Mouse (Mus musculus): ENCODE data around the gene Epha6. TPM values are rescaled to one million over a fixed set of nuclear protein-coding genes. Genes with fewer than 3 reads are reported as not detected.

Epha6 gene
- polyA plus RNA-seq, 1 experiment from 2014 or later = 0.33 TPM

DNA sequence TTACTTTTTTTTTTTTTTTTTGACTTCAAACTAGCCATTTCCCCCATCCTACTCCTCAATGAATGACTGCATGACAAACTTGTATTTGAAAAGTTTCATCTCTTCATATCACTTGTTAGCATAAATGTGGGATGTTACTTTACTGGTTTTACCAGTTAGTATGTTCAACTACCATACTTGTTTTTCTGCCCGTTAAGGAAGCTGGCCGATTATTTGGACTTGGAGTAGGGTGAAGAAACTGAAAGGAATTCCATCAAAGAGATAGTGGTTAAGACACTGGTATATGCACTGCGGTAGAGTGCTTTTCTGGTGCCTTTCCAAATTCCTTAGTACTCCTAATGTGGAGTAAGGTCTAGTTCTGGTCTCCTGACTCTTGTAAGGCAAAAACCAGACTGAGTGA lies 965.3 kb downstream of the Epha6 start:
- Histone ChIP-seq H3K9me3 (ENCODE audit: control insufficient read depth, low read length) (no peaks in the 10 kb centered on the region), H3K36me3 (ENCODE audit: control insufficient read depth, insufficient read depth, low read length) (no peaks in the 10 kb centered on the region), H3K4me2 (ENCODE audit: low read depth, severe bottlenecking) (no peak overlapping the region), H3K27me3 (ENCODE audit: control insufficient read depth, insufficient read depth, low read length) (no peaks in the 10 kb centered on the region), H3K27ac (replicated peaks; ENCODE audit: low read depth, low read length) (no peak overlapping the region), H3K4me1 (ENCODE audit: control insufficient read depth, insufficient read depth, low read length) (no peaks in the 10 kb centered on the region), H3K4me3 (ENCODE audit: low read depth, low read length) (no peak overlapping the region), H3K9ac (ENCODE audit: low read length) (no peak overlapping the region)
- 90% methylated on average over 3 of the region's 3 CpGs for WGBS
- no peak for DNase-seq (ENCODE audit: low spot score)
- ATAC-seq (ENCODE audit: insufficient number of reproducible peaks, low FRiP score, low TSS enrichment, low read depth) = no peak

DNA sequence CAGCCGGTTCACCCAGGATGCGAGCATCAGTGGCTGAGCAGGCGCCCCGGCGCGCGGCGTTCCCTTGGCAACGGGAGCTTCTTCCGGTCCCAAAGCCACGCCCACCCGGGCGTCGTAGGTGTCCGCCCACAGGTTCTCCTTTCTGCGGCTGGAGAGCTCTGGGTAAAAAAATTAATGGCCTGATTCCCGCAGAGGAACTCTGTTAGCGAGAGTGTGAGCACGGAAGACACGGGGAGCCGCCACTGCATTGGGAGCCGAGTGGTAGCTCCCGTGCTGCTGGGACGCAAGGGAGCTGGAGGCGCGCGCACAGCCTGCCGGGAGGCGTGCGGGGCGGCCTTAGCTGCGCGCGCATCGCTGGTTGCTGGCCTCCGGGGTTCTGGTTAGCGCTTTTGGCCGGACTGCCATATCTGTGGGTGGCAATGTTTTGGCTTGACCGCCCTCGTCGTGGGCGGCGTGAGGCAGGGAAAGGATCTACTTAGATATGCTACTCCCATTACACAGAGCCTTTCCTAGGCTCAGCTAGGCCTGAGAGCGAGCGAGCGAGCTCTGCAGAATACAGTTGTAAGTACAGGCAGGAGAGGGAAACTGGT lies 966.1 kb downstream of the Epha6 start, which contains the start of gene Arl6:
TSS of gene Arl6 (minus strand) at position 290 of the 590 bp plus-strand sequence.
- H3K27me3 ChIP-seq (ENCODE audit: control insufficient read depth, insufficient read depth, low read length) = no peaks in the 10 kb centered on the region
- H3K4me3 ChIP-seq (ENCODE audit: low read depth, low read length) = peak within 1 kb of the TSS; percentile 69
- peak within 1 kb of the TSS; percentile 95 for H3K27ac ChIP-seq (replicated peaks; ENCODE audit: low read depth, low read length)
- H3K4me2 ChIP-seq (ENCODE audit: low read depth, severe bottlenecking) = peak within 1 kb of the TSS; percentile 44
- ATAC-seq (ENCODE audit: insufficient number of reproducible peaks, low FRiP score, low TSS enrichment, low read depth) (peak; percentile 98), DNase-seq (ENCODE audit: low spot score) (peak; percentile 94)
- H3K9me3 ChIP-seq (ENCODE audit: control insufficient read depth, low read length) = no peaks in the 10 kb centered on the region
- no peaks in the 10 kb centered on the region for H3K4me1 ChIP-seq (ENCODE audit: control insufficient read depth, insufficient read depth, low read length)
- H3K36me3 ChIP-seq (ENCODE audit: control insufficient read depth, insufficient read depth, low read length) = no peaks in the 10 kb centered on the region
- WGBS = under 1% methylated on average over 46 of the region's 46 CpGs
- peak within 1 kb of the TSS; percentile 70 for H3K9ac ChIP-seq (ENCODE audit: low read length)

DNA sequence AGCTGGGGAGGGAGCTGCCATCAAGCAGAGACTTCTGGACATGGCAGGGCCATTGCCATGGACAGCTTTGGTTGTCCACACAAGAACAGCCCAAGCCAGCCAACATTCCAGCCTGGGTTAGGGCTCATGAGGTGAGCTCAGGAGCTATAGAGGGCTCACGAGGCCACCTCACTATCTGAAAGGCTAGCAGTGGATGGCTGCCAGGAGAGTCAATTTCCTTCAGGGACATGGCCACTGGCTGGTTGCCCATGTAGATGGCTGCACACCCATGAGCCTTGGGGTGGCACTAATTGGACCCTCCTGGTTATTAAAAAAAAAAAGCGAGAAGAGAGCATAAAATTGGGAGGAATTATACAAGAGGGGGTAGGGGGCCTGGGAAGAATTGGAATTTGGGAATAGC lies 970.7 kb downstream of the Epha6 start:
- DNase-seq (ENCODE audit: low spot score) (no peak), ATAC-seq (ENCODE audit: insufficient number of reproducible peaks, low FRiP score, low TSS enrichment, low read depth) (no peak)
- no peaks in the 10 kb centered on the region for H3K27me3 ChIP-seq (ENCODE audit: control insufficient read depth, insufficient read depth, low read length)
- H3K9me3 ChIP-seq (ENCODE audit: control insufficient read depth, low read length) = no peaks in the 10 kb centered on the region
- WGBS = 80% methylated on average over 2 of the region's 2 CpGs
- H3K9ac ChIP-seq (ENCODE audit: low read length) = no peak overlapping the region
- H3K4me2 ChIP-seq (ENCODE audit: low read depth, severe bottlenecking) = no peak overlapping the region
- H3K4me3 ChIP-seq (ENCODE audit: low read depth, low read length) = no peak overlapping the region
- H3K36me3 ChIP-seq (ENCODE audit: control insufficient read depth, insufficient read depth, low read length) = no peaks in the 10 kb centered on the region
- H3K27ac ChIP-seq (replicated peaks; ENCODE audit: low read depth, low read length) = no peak overlapping the region
- H3K4me1 ChIP-seq (ENCODE audit: control insufficient read depth, insufficient read depth, low read length) = no peaks in the 10 kb centered on the region

DNA sequence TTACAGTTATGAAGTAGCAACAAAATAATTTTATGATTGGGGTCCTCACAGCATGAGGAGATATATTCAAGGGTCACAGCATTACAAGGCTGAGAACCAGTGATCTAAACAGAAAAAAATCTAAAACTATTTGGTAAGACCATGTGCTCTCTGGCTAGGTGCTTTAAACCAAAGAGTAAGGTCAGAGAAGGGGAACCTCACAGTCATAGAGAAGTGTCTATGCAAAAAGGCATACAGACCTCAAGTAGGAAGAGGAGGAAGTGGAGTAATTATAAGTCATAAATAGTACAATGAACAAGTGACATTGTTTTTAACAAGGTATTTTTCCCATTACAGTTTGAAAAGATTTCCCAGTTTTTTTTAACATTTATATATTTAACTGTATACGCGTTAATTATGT lies 983.8 kb downstream of the Epha6 start:
- no peaks in the 10 kb centered on the region for H3K36me3 ChIP-seq (ENCODE audit: control insufficient read depth, insufficient read depth, low read length)
- no peak overlapping the region for H3K27ac ChIP-seq (replicated peaks; ENCODE audit: low read depth, low read length)
- no peaks in the 10 kb centered on the region for H3K27me3 ChIP-seq (ENCODE audit: control insufficient read depth, insufficient read depth, low read length)
- H3K4me1 ChIP-seq (ENCODE audit: control insufficient read depth, insufficient read depth, low read length) = no peaks in the 10 kb centered on the region
- WGBS = 98% methylated on average over 2 of the region's 2 CpGs
- no peaks in the 10 kb centered on the region for H3K9me3 ChIP-seq (ENCODE audit: control insufficient read depth, low read length)
- no peak overlapping the region for H3K9ac ChIP-seq (ENCODE audit: low read length)
- no peak overlapping the region for H3K4me2 ChIP-seq (ENCODE audit: low read depth, severe bottlenecking)
- no peak overlapping the region for H3K4me3 ChIP-seq (ENCODE audit: low read depth, low read length)
- DNase-seq (ENCODE audit: low spot score) (no peak), ATAC-seq (ENCODE audit: insufficient number of reproducible peaks, low FRiP score, low TSS enrichment, low read depth) (no peak)

DNA sequence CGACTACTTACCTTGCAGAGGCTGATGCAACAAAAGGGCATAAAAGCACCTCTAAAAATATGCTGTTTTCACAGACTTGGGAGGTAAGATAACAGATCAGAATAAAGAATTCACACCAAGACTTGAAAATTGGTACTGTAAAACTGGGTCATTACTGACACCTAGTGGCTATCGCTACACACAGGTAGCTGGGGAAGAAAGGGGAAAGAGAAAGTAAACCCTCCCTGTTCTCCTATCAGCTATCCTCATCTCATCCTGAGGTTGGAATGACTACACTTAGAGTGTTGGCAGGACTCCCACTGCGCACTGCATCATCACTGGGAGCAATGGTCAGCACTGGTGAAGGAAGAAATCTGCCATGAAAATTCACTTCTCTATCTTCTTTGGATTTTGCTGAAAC lies 988.2 kb downstream of the Epha6 start:
- Histone ChIP-seq H3K27ac (replicated peaks; ENCODE audit: low read depth, low read length) (no peak overlapping the region), H3K4me1 (ENCODE audit: control insufficient read depth, insufficient read depth, low read length) (no peaks in the 10 kb centered on the region), H3K27me3 (ENCODE audit: control insufficient read depth, insufficient read depth, low read length) (no peaks in the 10 kb centered on the region), H3K4me3 (ENCODE audit: low read depth, low read length) (no peak overlapping the region), H3K36me3 (ENCODE audit: control insufficient read depth, insufficient read depth, low read length) (no peaks in the 10 kb centered on the region), H3K9ac (ENCODE audit: low read length) (no peak overlapping the region), H3K4me2 (ENCODE audit: low read depth, severe bottlenecking) (no peak overlapping the region), H3K9me3 (ENCODE audit: control insufficient read depth, low read length) (no peaks in the 10 kb centered on the region)
- WGBS = 35% methylated on average over 3 of the region's 3 CpGs
- DNase-seq (ENCODE audit: low spot score) (no peak), ATAC-seq (ENCODE audit: insufficient number of reproducible peaks, low FRiP score, low TSS enrichment, low read depth) (no peak)

DNA sequence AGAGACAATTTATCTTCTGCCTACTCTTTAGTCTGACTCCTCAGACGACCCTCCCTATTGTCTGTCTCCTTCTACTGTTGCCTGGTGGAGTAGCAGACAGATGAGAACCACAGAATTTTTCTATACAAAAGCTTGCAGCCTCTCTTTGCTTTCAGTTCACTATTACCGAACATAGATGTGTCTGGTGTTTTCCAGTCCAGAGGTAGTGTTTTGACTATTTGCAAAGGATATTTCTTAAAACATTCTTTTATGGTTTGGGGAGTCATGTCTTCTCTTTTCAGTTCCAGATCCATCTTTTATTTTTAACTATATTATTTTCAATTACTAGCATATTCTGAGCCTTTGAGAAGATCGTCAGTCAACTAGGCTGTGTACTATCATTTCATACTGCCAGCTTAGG lies 989.7 kb downstream of the Epha6 start:
- no peaks in the 10 kb centered on the region for H3K27me3 ChIP-seq (ENCODE audit: control insufficient read depth, insufficient read depth, low read length)

DNA sequence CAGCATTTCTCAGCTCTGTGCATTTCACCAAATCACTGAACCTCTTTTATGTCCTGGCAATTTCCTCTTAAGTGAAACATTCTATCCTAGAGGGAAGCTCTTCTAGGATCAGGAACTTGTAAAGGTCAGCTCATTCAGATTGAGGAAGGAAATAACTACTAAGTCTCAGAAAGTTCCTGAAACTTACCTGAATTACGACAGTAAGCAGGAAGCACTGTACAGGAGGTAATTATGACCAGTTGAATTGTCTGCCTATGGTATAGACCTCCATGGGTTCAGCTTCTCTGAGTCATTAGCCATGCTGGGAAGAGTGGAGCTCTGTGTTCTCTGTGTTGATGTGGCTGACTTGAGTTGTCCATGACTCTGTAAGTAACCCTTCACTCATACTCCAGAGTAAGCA lies 994.6 kb downstream of the Epha6 start:
- H3K36me3 ChIP-seq (ENCODE audit: control insufficient read depth, insufficient read depth, low read length) = peaks cover 2% of the 10 kb centered on the region; the same call in 1 of the 2 replicates
- H3K4me1 ChIP-seq (ENCODE audit: control insufficient read depth, insufficient read depth, low read length) = no peaks in the 10 kb centered on the region
- no peak overlapping the region for H3K9ac ChIP-seq (ENCODE audit: low read length)
- H3K4me2 ChIP-seq (ENCODE audit: low read depth, severe bottlenecking) = no peak overlapping the region
- DNase-seq (ENCODE audit: low spot score) (no peak), ATAC-seq (ENCODE audit: insufficient number of reproducible peaks, low FRiP score, low TSS enrichment, low read depth) (no peak)
- H3K27ac ChIP-seq (replicated peaks; ENCODE audit: low read depth, low read length) = no peak overlapping the region
- H3K27me3 ChIP-seq (ENCODE audit: control insufficient read depth, insufficient read depth, low read length) = no peaks in the 10 kb centered on the region
- no peaks in the 10 kb centered on the region for H3K9me3 ChIP-seq (ENCODE audit: control insufficient read depth, low read length)
- WGBS = 78% methylated on average over 1 of the region's 1 CpGs
- no peak overlapping the region for H3K4me3 ChIP-seq (ENCODE audit: low read depth, low read length)

More for the DNA sequence above, 989.7 kb downstream of the Epha6 start:
- DNase-seq (ENCODE audit: low spot score) (no peak), ATAC-seq (ENCODE audit: insufficient number of reproducible peaks, low FRiP score, low TSS enrichment, low read depth) (no peak)
- Histone ChIP-seq H3K27ac (replicated peaks; ENCODE audit: low read depth, low read length) (no peak overlapping the region), H3K9ac (ENCODE audit: low read length) (no peak overlapping the region), H3K4me2 (ENCODE audit: low read depth, severe bottlenecking) (no peak overlapping the region), H3K4me3 (ENCODE audit: low read depth, low read length) (no peak overlapping the region), H3K9me3 (ENCODE audit: control insufficient read depth, low read length) (no peaks in the 10 kb centered on the region), H3K36me3 (ENCODE audit: control insufficient read depth, insufficient read depth, low read length) (peaks cover 2% of the 10 kb centered on the region; the same call in 1 of the 2 replicates), H3K4me1 (ENCODE audit: control insufficient read depth, insufficient read depth, low read length) (no peaks in the 10 kb centered on the region)
- 77% methylated on average over 3 of the region's 3 CpGs for WGBS

DNA sequence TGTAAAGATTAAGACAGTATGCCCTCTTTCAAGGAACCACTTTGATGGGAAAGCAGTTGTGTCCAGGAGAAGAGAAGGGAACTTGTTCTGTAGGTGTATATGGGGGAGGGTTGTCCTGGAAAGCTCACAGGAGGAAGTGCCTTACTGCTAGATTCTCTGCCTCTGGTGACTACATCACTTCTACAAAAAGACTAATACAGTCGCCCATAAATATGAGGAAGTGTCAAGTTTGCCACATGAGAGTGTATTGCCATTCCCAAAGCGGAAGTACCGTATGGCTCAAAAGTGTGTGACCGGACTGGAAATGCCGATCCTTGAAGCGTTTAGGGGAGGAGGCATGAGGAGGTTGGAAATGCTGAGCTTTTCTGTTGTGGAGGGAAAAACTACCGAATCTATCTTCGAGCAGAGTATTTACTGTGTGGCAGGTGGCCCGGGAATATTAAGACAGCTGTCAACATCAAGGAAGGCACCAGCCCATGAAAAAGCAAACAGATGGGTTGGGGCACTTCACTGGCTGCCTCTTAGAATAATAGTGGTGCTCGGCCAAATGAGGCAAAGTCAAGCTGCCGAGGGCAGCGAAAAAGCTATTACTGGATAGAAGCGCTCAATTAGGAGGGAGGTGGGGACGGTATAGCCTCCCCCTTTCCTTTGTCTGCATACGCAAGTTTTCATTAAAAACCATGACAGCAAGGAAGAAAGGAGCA lies 1001.1 kb downstream of the Epha6 start:
- no peak for DNase-seq (ENCODE audit: low spot score)

More for the DNA sequence above, 1001.1 kb downstream of the Epha6 start:
- ATAC-seq (ENCODE audit: insufficient number of reproducible peaks, low FRiP score, low TSS enrichment, low read depth) = no peak
- Histone ChIP-seq H3K9me3 (ENCODE audit: control insufficient read depth, low read length) (no peaks in the 10 kb centered on the region), H3K9ac (ENCODE audit: low read length) (no peak overlapping the region), H3K4me2 (ENCODE audit: low read depth, severe bottlenecking) (no peak overlapping the region), H3K4me3 (ENCODE audit: low read depth, low read length) (no peak overlapping the region), H3K27ac (replicated peaks; ENCODE audit: low read depth, low read length) (no peak overlapping the region), H3K27me3 (ENCODE audit: control insufficient read depth, insufficient read depth, low read length) (no peaks in the 10 kb centered on the region), H3K4me1 (ENCODE audit: control insufficient read depth, insufficient read depth, low read length) (peaks cover 4% of the 10 kb centered on the region; the same call in 1 of the 2 replicates), H3K36me3 (ENCODE audit: control insufficient read depth, insufficient read depth, low read length) (no peaks in the 10 kb centered on the region)
- WGBS = 64% methylated on average over 15 of the region's 15 CpGs

Measured in limb, embryonic 11.5 days (tissue).